Mouse (Mus musculus) T-helper 1 cell (primary cell): Measurements from ENCODE around the gene Gucy1a1.

Source experiments
- in situ Hi-C: fragments of 300-600 bp; cut with MboI, MseI; formaldehyde crosslinking; loops from one replicate; pipeline ENCODE4 v1.15.1; 2025; ENCODE audit warnings: high pct_unique_total_duplicates

The Gucy1a1 gene

GRCm38 (mm10) chr3:82096801-82097200 lies 48.8 kb downstream of the Gucy1a1 start:
- in situ Hi-C loops = no loop called here

GRCm38 (mm10) chr3:82074201-82074851 lies 71.3 kb downstream of the Gucy1a1 start, which contains the start of gene Gucy1b1:
Gene Gucy1b1, minus strand, starts transcription at chr3:82074689.
- in situ Hi-C loops = loop anchor here (5.0 to 10.0 kb wide), 2 partner anchors 62 to 1470 kb away; no protein-coding TSS in a partner anchor

- in situ Hi-C loops = loop anchor here (5.0 to 10.0 kb wide), 2 partner anchors 61 to 1469 kb away; no protein-coding TSS in a partner anchor
Measured at GRCm38 (mm10) chr3:82073741-82074181, 71.8 kb downstream of the Gucy1a1 start.

GRCm38 (mm10) chr3:82067830-82068229 lies 77.8 kb downstream of the Gucy1a1 start:
- in situ Hi-C loops = no loop called here

GRCm38 (mm10) chr3:82061402-82062180 lies 84.0 kb downstream of the Gucy1a1 start:
- in situ Hi-C loops = no loop called here

GRCm38 (mm10) chr3:82057201-82057600 lies 88.4 kb downstream of the Gucy1a1 start:
- in situ Hi-C loops = no loop called here

GRCm38 (mm10) chr3:82054283-82054974 lies 91.2 kb downstream of the Gucy1a1 start:
- in situ Hi-C loops = no loop called here

- in situ Hi-C loops = no loop called here
Measured at GRCm38 (mm10) chr3:82052029-82052428, 93.6 kb downstream of the Gucy1a1 start.

GRCm38 (mm10) chr3:82051468-82051867 lies 94.1 kb downstream of the Gucy1a1 start:
- in situ Hi-C loops = no loop called here

GRCm38 (mm10) chr3:82048681-82049080 lies 96.9 kb downstream of the Gucy1a1 start:
- in situ Hi-C loops = loop anchor here (5.0 kb wide), 1 partner anchor 289 kb away; no protein-coding TSS in a partner anchor

GRCm38 (mm10) chr3:82048078-82048477 lies 97.5 kb downstream of the Gucy1a1 start:
- in situ Hi-C loops = loop anchor here (5.0 kb wide), 1 partner anchor 289 kb away; no protein-coding TSS in a partner anchor

GRCm38 (mm10) chr3:82047100-82047753 lies 98.4 kb downstream of the Gucy1a1 start:
- in situ Hi-C loops = loop anchor here (5.0 kb wide), 1 partner anchor 290 kb away; no protein-coding TSS in a partner anchor

- in situ Hi-C loops = loop anchor here (5.0 kb wide), 1 partner anchor 291 kb away; no protein-coding TSS in a partner anchor
Measured at GRCm38 (mm10) chr3:82046087-82046486, 99.5 kb downstream of the Gucy1a1 start.

- in situ Hi-C loops = loop anchor here (5.0 kb wide), 1 partner anchor 292 kb away; no protein-coding TSS in a partner anchor
Measured at GRCm38 (mm10) chr3:82044902-82045301, 100.7 kb downstream of the Gucy1a1 start.

GRCm38 (mm10) chr3:82043676-82044075 lies 101.9 kb downstream of the Gucy1a1 start:
- in situ Hi-C loops = no loop called here
